Mouse (Mus musculus): ENCODE measurements around the gene Ncstn.

DNA sequence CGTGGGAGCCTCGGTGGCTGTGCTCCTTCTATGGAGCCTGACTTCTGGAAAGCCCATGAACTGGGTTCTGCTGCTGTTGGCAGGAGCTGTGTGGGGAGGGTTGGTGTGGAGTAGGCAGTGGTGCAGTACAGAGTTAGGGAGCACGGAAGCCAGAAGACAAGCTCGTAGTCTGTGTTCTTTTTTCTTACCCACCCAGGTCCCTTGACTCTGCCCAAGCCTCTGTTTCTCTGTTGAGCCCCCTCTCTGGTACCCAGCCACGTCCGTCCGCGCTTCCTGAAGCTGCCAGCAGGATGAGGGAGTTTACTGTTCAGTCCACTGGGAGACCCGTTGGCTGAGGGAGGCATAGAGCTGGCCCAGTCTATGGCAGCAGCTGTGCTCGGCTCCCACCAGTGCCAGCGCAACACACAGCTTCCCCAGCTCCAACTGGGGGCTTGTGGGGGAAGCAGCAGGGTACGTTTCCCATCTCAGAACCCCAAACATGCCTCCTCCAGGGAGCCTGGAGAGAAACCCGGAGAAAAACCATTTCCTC lies 17.9 kb downstream of the Ncstn start:
- TF ChIP-seq GATA1 (IDR thresholded peaks at IDR 0.05; ENCODE audit: low read length) (no peak), TAL1 (IDR thresholded peaks at IDR 0.05; ENCODE audit: low read length) (no peak)
